Mouse (Mus musculus) lung, postnatal 0 days (tissue): ENCODE measurements around the gene Ttn.

ENCODE experiments used
- CTCF ChIP-seq: IDR thresholded peaks from 2 replicates; pipeline ENCODE4 v1.5.1; 2016; ENCODE audit warnings: antibody characterized with exemption, mild to moderate bottlenecking
- EP300 ChIP-seq: IDR thresholded peaks from 2 replicates; pipeline ENCODE4 v1.6.1; 2016; ENCODE audit warnings: antibody characterized with exemption, mild to moderate bottlenecking, control low read depth

- no peak for TF ChIP-seq CTCF
- no peak for TF ChIP-seq EP300
Observed at GRCm38 (mm10) chr2:76901476-76902086, 80.8 kb downstream of the Ttn start.
